Mouse (Mus musculus) midbrain, embryonic 16.5 days (tissue): ENCODE measurements at regions not wholly inside any gene's neighbourhood (a gene's known extent, or its start where the extent isn't known, plus 50 kb on each side); places are given as distances from the start of the nearest gene placed in this dataset.

Experiments
- ATAC-seq: fragments of 200-750 bp; cut with Nextera tagmentation; 2 replicates; pipeline ENCODE4 v1.8.0; 2017; ENCODE audit warnings: moderate TSS enrichment
- H3K27ac ChIP-seq: fragments of 300-500 bp; sonication (generic); 2 replicates; pipeline ENCODE4 v1.5.1; 2014; ENCODE audit warnings: mild to moderate bottlenecking, low read length, mixed read lengths
- H3K27me3 ChIP-seq: fragments of 300-500 bp; sonication (generic); 2 replicates; pipeline ENCODE4 v1.6.1; 2014; ENCODE audit warnings: low read depth, low read length, mixed read lengths; ENCODE audit not compliant: control insufficient read depth, insufficient read depth
- H3K36me3 ChIP-seq: fragments of 300-500 bp; sonication (generic); 2 replicates; pipeline ENCODE4 v1.6.1; 2014; ENCODE audit warnings: mild to moderate bottlenecking, low read length, moderate library complexity, mixed read lengths; ENCODE audit not compliant: control insufficient read depth, insufficient read depth
- H3K4me1 ChIP-seq: fragments of 300-500 bp; sonication (generic); 2 replicates; pipeline ENCODE4 v1.6.1; 2014; ENCODE audit warnings: mild to moderate bottlenecking, low read length, mixed read lengths; ENCODE audit not compliant: control insufficient read depth, insufficient read depth
- H3K4me2 ChIP-seq: fragments of 300-500 bp; sonication (generic); 2 replicates; pipeline ENCODE4 v1.6.1; 2014; ENCODE audit warnings: mild to moderate bottlenecking, low read length, mixed read lengths
- H3K4me3 ChIP-seq: fragments of 300-500 bp; sonication (generic); 2 replicates; pipeline ENCODE4 v1.5.1; 2014; ENCODE audit warnings: low read depth, mild to moderate bottlenecking, low read length, moderate library complexity, mixed read lengths
- H3K9ac ChIP-seq: fragments of 300-500 bp; sonication (generic); 2 replicates; pipeline ENCODE4 v1.6.1; 2014; ENCODE audit warnings: low read depth, low read length, mixed read lengths
- H3K9me3 ChIP-seq: fragments of 300-500 bp; sonication (generic); replicated peaks from 2 replicates; pipeline ENCODE4 v1.6.1; 2014; ENCODE audit warnings: mild to moderate bottlenecking, low read length, mixed read lengths; ENCODE audit not compliant: control insufficient read depth, poor library complexity, severe bottlenecking
- WGBS: fragments of 180-500 bp; shearing (Covaris S2); extraction: QIAGEN DNeasy Blood & Tissue Kit; methylation state at CpG from one replicate; pipeline ENCODE4 v1.1.7; 2014; 5-methylcytosine and 5-hydroxymethylcytosine counted together

DNA sequence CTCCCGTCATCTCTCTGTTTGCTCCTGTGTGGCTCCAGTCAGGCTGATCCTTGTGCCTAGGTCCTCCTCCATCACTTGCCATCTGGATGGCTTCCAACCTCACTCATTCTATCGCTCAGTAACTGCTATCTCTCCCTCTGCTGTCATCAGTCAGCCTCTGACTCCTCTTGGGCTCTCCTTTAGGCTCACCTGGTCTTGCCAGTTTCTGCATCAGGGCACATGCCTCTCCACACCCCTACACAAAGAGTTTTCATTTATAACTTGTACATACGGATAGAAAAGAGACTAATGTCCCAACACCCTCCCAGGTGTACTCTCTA lies 2664.7 kb upstream of the Lrrc6 start:
- Histone ChIP-seq H3K4me1 (peaks cover 3% of the 10 kb centered on the region; the same call in 1 of the 2 replicates), H3K4me2 (no peak overlapping the region), H3K27ac (no peak overlapping the region), H3K27me3 (no peaks in the 10 kb centered on the region), H3K36me3 (no peaks in the 10 kb centered on the region), H3K4me3 (no peak overlapping the region), H3K9me3 (no peaks in the 10 kb centered on the region), H3K9ac (no peak overlapping the region)
- no peak for ATAC-seq
- WGBS, result 72% methylated on average over 3 of the region's 3 CpGs

DNA sequence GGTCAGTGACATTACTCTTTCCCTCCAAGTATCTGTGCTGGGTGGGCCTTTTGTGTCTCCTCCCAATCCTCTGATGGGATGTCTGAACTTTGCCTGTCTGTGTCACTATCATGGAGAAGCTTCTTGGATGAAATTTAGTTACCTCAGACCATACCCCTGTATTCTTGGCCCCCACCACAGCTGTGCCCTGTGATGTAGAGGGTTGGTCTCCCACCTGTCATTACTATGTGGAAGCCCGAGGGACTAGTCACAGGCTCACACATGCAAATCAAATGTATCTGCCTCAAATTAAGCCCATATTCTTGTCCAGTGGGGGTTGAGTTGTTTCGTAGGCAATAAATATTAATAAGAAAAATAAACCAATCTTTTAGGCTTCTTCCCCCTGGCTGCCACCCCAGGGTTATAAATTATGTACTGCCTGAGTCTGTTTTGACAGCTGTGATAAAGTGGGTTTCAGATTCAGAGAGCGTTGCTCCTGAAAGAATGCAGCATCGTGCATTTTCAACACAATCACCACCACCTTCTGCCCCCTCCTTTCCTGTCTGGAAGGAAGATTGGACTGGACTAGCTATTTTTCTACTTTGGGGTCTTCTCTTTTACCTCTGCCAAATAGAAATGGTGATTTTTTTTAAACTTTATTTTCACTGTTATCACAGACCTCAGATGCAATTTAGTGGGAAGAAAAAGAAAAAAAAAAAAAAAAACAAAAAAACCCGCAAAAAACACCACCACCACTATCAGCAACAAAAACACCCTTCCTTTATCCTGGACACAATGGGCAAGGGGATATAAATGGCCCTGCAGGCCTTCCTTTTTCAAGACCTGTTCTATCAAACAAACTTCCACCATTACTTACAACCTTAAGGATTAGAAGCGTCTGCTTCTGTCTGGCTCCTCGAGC lies 2664.1 kb upstream of the Lrrc6 start:
- 56% methylated on average over 7 of the region's 7 CpGs for WGBS
- peaks cover 3% of the 10 kb centered on the region; the same call in 1 of the 2 replicates for H3K4me1 ChIP-seq
- H3K9ac ChIP-seq, result no peak overlapping the region
- peak; percentile 83 for ATAC-seq
- no peaks in the 10 kb centered on the region for H3K9me3 ChIP-seq
- no peak overlapping the region for H3K27ac ChIP-seq
- H3K4me3 ChIP-seq, result no peak overlapping the region
- no peaks in the 10 kb centered on the region for H3K27me3 ChIP-seq
- H3K4me2 ChIP-seq, result no peak overlapping the region
- no peaks in the 10 kb centered on the region for H3K36me3 ChIP-seq

DNA sequence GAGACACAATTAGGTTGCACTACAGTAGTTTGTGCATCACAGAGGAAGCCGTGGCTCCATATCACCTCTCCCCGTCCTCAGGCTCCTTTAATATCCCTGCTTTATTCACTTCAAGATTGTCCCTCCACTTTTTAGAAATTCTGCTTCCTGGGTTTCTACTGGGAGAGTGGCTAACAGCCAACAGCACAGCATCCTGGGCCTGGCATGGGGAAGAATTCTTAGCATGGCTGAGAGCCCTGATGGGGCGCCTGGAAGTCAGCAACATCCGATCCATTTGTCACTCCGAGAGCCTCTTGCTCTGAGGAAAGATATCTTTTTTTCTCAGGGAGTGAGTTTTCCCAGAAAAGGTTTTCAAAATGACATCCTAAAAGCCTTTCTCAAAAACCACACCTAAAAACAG lies 2660.3 kb upstream of the Lrrc6 start:
- H3K27ac ChIP-seq, result no peak overlapping the region
- no peak overlapping the region for H3K4me3 ChIP-seq
- no peaks in the 10 kb centered on the region for H3K9me3 ChIP-seq
- no peak overlapping the region for H3K4me2 ChIP-seq
- no peaks in the 10 kb centered on the region for H3K36me3 ChIP-seq
- peaks cover 3% of the 10 kb centered on the region; the same call in 1 of the 2 replicates for H3K4me1 ChIP-seq
- H3K9ac ChIP-seq, result no peak overlapping the region
- no peaks in the 10 kb centered on the region for H3K27me3 ChIP-seq
- WGBS, result 79% methylated on average over 5 of the region's 5 CpGs
- ATAC-seq, result no peak

GRCm38 (mm10) chr15:69158124-69158523 lies 2657.4 kb upstream of the Lrrc6 start:
- ATAC-seq, result no peak
- H3K9ac ChIP-seq, result no peak overlapping the region
- H3K9me3 ChIP-seq, result no peaks in the 10 kb centered on the region
- H3K4me1 ChIP-seq, result no peaks in the 10 kb centered on the region
- no peak overlapping the region for H3K27ac ChIP-seq
- no peaks in the 10 kb centered on the region for H3K27me3 ChIP-seq
- no peak overlapping the region for H3K4me2 ChIP-seq
- no peaks in the 10 kb centered on the region for H3K36me3 ChIP-seq
- H3K4me3 ChIP-seq, result no peak overlapping the region
- 65% methylated on average over 5 of the region's 5 CpGs for WGBS
